Mouse (Mus musculus): Measurements from ENCODE around the gene Hoxa6. TPM values are rescaled to one million over a fixed set of nuclear protein-coding genes. Genes with fewer than 3 reads are reported as not detected.

Hoxa6 gene
- polyA plus RNA-seq, 1 experiment from 2014 or later = 9.4 TPM

DNA sequence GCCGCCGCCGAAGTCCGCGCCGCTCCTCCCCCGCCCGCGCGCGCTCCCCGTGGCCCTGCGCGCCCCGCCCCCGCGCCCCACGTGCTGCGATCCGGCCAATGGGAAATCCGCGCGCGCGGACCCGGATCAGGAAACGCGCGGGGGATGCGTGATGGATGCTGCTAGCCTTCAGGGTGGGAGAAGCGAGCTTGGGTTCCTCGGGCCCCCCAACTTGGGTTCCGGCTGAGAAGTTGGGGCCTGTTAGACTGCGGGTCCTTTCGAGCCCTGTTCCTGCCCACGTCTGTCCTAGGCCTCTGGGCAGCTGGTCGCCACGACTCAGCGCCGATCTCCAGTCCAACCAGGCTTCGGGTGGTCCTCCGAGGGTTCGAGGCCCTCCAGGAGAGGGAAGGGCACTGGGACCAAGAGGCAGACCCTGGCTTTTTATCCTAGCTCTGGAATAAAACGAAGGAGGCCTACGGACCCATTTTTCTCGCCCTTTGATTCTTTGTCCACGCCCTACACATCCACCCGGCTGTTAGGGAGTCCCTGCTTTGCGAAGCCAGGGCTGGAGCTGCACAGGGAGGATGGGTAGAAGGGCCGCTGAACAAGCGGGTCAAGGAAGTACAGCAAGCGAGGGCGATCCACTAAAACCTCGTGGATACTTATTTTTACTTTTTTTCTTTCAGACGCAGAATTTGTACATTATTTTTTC is 16.5 kb downstream of the Hoxa6 start:
- H3K4me2 ChIP-seq (ENCODE audit: low read length) = peak overlapping the region; percentile 67
- H3K27ac ChIP-seq (ENCODE audit: low read depth, low read length) = peak overlapping the region; percentile 79
- H3K27me3 ChIP-seq (replicated peaks; ENCODE audit: control insufficient read depth, insufficient read depth, low read length) = peaks cover 45% of the 10 kb centered on the region
- 2% methylated on average over 45 of the region's 55 CpGs for WGBS
- H3K4me3 ChIP-seq (ENCODE audit: low read length) = peak overlapping the region; percentile 52
- no peaks in the 10 kb centered on the region for H3K36me3 ChIP-seq (ENCODE audit: control insufficient read depth, insufficient read depth, low read length)
- H3K9ac ChIP-seq (ENCODE audit: low read depth, low read length) = peak overlapping the region; percentile 61
- no peaks in the 10 kb centered on the region; the same call in none of the 2 replicates for H3K4me1 ChIP-seq (ENCODE audit: control insufficient read depth, insufficient read depth, low read depth, low read length)
- peak; percentile 74 for ATAC-seq
- no peaks in the 10 kb centered on the region for H3K9me3 ChIP-seq (ENCODE audit: control insufficient read depth, low read length)

DNA sequence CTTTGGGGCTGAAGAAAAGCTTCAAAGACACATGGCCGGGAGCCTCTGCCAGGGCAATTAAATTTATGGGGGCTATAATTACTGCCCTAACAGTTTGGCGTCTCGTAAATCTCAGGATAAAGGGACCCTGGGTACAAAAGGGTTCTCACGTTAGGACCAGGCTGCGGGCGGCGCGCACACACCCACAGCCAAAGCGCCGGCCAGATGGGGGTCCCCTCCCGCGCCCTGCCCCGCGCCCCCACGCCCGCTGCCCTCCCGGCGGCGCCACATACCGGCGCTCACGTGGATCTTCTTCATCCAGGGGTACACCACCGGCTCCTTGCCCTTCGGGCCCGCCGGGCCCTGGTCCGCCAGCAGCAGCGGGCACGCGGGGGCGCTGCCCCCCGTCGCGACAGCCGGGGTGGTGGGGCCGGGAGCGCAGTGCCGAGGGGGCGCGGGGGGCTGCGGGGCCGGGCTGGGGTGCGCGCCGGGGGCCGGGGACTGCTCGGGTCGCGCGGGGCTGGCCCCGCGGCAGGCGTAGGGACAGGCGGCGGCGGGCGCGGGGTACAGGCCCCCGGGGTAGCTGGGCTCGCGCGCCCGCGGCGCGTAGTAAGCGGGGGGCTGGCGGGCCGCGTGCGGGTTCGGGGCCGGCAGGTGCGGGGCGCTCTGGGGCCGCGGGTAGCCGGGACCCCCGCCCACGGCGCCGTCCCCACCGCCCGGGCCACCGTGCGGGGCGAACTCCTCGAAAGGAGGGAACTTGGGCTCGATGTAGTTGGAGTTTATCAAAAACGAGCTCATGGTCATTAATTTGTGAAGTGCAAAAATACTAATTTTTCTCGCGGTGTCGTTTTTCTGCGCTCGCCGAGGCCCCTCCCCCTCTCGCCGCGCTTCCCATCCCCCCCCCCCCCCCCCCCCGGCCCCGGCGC is 17.4 kb downstream of the Hoxa6 start, which contains the start of gene Hoxa4:
Gene Hoxa4, minus strand, starts transcription at position 848 of the 905 bp plus-strand sequence.
- Histone ChIP-seq H3K9me3 (ENCODE audit: control insufficient read depth, low read length) (no peaks in the 10 kb centered on the region), H3K27me3 (replicated peaks; ENCODE audit: control insufficient read depth, insufficient read depth, low read length) (peaks cover 45% of the 10 kb centered on the region), H3K4me1 (ENCODE audit: control insufficient read depth, insufficient read depth, low read depth, low read length) (no peaks in the 10 kb centered on the region; the same call in 1 of the 2 replicates), H3K4me2 (ENCODE audit: low read length) (peak within 1 kb of the TSS; percentile 67), H3K36me3 (ENCODE audit: control insufficient read depth, insufficient read depth, low read length) (no peaks in the 10 kb centered on the region), H3K27ac (ENCODE audit: low read depth, low read length) (peak within 1 kb of the TSS; percentile 92), H3K9ac (ENCODE audit: low read depth, low read length) (peak within 1 kb of the TSS; percentile 72), H3K4me3 (ENCODE audit: low read length) (peak within 1 kb of the TSS; percentile 52)
- under 1% methylated on average over 70 of the region's 102 CpGs for WGBS
- ATAC-seq = peak; percentile 49; the same call in 1 of the 2 replicates

DNA sequence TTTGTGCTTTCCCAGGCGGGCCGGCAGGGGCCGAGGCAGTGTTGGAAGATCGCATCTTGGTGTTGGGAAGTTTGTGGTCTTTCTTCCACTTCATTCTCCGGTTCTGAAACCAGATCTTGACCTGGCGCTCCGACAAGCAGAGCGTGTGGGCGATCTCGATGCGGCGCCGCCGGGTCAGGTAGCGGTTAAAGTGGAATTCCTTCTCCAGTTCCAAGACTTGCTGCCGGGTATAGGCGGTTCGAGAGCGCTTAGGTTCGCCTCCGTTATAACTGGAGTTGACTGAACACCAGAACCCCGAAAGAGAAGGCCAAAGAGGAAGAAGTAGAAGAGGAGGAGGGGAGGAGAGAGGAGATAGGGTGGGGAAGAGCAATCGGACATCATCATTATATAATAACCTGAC is 18.1 kb downstream of the Hoxa6 start:
- Histone ChIP-seq H3K4me2 (ENCODE audit: low read length) (peak overlapping the region; percentile 67), H3K27ac (ENCODE audit: low read depth, low read length) (peak overlapping the region; percentile 92), H3K9me3 (ENCODE audit: control insufficient read depth, low read length) (no peaks in the 10 kb centered on the region), H3K9ac (ENCODE audit: low read depth, low read length) (peak overlapping the region; percentile 72), H3K4me3 (ENCODE audit: low read length) (peak overlapping the region; percentile 52), H3K36me3 (ENCODE audit: control insufficient read depth, insufficient read depth, low read length) (no peaks in the 10 kb centered on the region), H3K27me3 (replicated peaks; ENCODE audit: control insufficient read depth, insufficient read depth, low read length) (peaks cover 47% of the 10 kb centered on the region), H3K4me1 (ENCODE audit: control insufficient read depth, insufficient read depth, low read depth, low read length) (no peaks in the 10 kb centered on the region; the same call in none of the 2 replicates)
- ATAC-seq = no peak
- 3% methylated on average over 23 of the region's 23 CpGs for WGBS

DNA sequence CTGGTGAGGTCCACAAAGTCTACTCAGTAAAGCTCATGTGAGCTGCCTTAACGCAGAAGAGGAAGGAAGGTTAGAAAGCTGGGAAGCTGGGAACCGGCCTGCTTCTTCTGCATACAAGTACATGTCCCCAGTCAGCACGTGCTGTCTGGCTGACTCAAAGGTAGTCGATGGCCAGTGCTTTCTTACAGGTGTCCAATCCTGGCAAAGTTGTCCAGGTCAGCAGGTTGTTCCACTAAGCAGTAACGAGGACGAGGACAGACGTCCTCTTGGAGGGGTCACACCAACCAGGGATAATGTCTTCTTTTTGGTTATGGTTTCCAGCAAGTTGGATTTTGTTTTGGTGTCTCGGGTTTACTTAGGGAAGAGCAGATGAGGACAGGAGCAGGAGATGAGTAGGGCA is 18.6 kb downstream of the Hoxa6 start:
- Histone ChIP-seq H3K27me3 (replicated peaks; ENCODE audit: control insufficient read depth, insufficient read depth, low read length) (peaks cover 45% of the 10 kb centered on the region), H3K4me1 (ENCODE audit: control insufficient read depth, insufficient read depth, low read depth, low read length) (no peaks in the 10 kb centered on the region; the same call in none of the 2 replicates), H3K4me3 (ENCODE audit: low read length) (peak overlapping the region; percentile 52), H3K9ac (ENCODE audit: low read depth, low read length) (peak overlapping the region; percentile 13; the same call in 1 of the 2 replicates), H3K27ac (ENCODE audit: low read depth, low read length) (peak overlapping the region; percentile 92), H3K36me3 (ENCODE audit: control insufficient read depth, insufficient read depth, low read length) (no peaks in the 10 kb centered on the region), H3K4me2 (ENCODE audit: low read length) (peak overlapping the region; percentile 67), H3K9me3 (ENCODE audit: control insufficient read depth, low read length) (no peaks in the 10 kb centered on the region)
- no peak for ATAC-seq
- 14% methylated on average over 8 of the region's 8 CpGs for WGBS

DNA sequence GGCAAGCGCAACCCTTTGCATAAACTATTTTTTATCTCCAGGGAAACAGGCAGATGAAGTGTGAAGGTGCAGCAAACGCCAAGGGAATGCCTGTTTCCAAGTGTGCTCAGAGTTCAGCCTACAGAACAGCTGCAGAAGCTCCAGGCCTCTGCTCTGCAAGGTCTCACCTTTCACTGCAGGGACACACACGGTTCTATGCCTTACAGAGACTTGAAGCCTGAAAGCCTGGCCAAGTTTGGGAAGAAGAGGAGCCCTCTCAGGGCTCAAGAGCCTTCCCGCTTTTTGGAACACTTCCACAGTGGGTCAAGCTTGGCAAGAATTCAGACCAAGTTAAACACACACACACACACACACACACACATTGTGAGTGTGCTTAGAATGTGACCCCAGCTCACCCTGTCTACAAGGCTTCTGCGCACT is 19.3 kb downstream of the Hoxa6 start:
- WGBS = 11% methylated on average over 5 of the region's 5 CpGs
- Histone ChIP-seq H3K9ac (ENCODE audit: low read depth, low read length) (peak overlapping the region; percentile 2), H3K9me3 (ENCODE audit: control insufficient read depth, low read length) (no peaks in the 10 kb centered on the region), H3K4me2 (ENCODE audit: low read length) (peak overlapping the region; percentile 67), H3K4me1 (ENCODE audit: control insufficient read depth, insufficient read depth, low read depth, low read length) (no peaks in the 10 kb centered on the region; the same call in none of the 2 replicates), H3K36me3 (ENCODE audit: control insufficient read depth, insufficient read depth, low read length) (no peaks in the 10 kb centered on the region), H3K4me3 (ENCODE audit: low read length) (peak overlapping the region; percentile 18), H3K27ac (ENCODE audit: low read depth, low read length) (peak overlapping the region; percentile 63), H3K27me3 (replicated peaks; ENCODE audit: control insufficient read depth, insufficient read depth, low read length) (peaks cover 41% of the 10 kb centered on the region)
- no peak for ATAC-seq

DNA sequence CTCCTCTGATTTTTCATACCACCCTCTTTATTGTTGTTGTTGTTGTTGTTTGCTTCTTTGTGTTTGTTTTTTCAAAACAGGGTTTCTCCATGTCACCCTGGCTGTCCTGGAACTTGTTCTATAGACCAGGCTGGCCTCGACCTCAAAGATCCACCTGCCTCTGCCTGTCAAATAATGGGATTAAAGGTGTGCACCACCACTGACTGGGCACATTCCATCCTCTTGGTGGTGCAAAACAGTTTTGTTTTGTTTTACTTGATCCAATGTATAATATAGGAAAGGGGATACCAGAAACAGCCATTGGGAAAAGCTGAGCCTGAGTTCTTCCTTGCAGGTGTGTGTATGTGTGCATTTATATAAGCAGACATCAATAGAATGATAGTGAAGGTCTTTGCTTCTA is 22.0 kb downstream of the Hoxa6 start:
- Histone ChIP-seq H3K36me3 (ENCODE audit: control insufficient read depth, insufficient read depth, low read length) (no peaks in the 10 kb centered on the region), H3K4me1 (ENCODE audit: control insufficient read depth, insufficient read depth, low read depth, low read length) (no peaks in the 10 kb centered on the region; the same call in none of the 2 replicates), H3K9ac (ENCODE audit: low read depth, low read length) (no peak overlapping the region), H3K27ac (ENCODE audit: low read depth, low read length) (no peak overlapping the region), H3K27me3 (replicated peaks; ENCODE audit: control insufficient read depth, insufficient read depth, low read length) (peaks cover 44% of the 10 kb centered on the region), H3K4me3 (ENCODE audit: low read length) (no peak overlapping the region), H3K4me2 (ENCODE audit: low read length) (no peak overlapping the region), H3K9me3 (ENCODE audit: control insufficient read depth, low read length) (no peaks in the 10 kb centered on the region)
- no peak for ATAC-seq
- WGBS = 18% methylated on average over 1 of the region's 1 CpGs

DNA sequence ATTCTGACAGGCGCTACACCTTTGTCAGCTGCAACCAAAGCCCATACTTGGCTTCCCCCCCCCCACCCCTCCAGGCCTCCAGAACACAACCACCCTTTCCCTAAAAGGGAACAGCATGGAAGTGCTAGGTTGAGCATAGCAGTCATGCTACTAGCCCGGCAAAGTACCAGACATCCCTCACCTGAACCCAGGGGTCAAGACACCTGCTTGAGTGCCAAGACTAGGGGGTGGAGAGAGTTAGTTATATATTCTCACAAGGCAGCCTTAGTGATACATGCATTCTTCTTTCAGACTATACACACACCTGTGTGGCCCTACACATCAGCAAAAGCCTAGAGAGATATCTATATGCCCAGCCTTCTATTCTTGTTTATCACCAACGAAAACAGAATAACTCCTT is 22.7 kb downstream of the Hoxa6 start:
- peaks cover 45% of the 10 kb centered on the region for H3K27me3 ChIP-seq (replicated peaks; ENCODE audit: control insufficient read depth, insufficient read depth, low read length)
- H3K9ac ChIP-seq (ENCODE audit: low read depth, low read length) = no peak overlapping the region; the same call in 1 of the 2 replicates
- peak overlapping the region; percentile 59 for H3K27ac ChIP-seq (ENCODE audit: low read depth, low read length)
- H3K36me3 ChIP-seq (ENCODE audit: control insufficient read depth, insufficient read depth, low read length) = no peaks in the 10 kb centered on the region
- no peaks in the 10 kb centered on the region; the same call in 1 of the 2 replicates for H3K4me1 ChIP-seq (ENCODE audit: control insufficient read depth, insufficient read depth, low read depth, low read length)
- WGBS = 16% methylated on average over 3 of the region's 3 CpGs
- H3K4me3 ChIP-seq (ENCODE audit: low read length) = no peak overlapping the region
- H3K9me3 ChIP-seq (ENCODE audit: control insufficient read depth, low read length) = no peaks in the 10 kb centered on the region
- ATAC-seq = no peak
- H3K4me2 ChIP-seq (ENCODE audit: low read length) = peak overlapping the region; percentile 38; the same call in 1 of the 2 replicates

DNA sequence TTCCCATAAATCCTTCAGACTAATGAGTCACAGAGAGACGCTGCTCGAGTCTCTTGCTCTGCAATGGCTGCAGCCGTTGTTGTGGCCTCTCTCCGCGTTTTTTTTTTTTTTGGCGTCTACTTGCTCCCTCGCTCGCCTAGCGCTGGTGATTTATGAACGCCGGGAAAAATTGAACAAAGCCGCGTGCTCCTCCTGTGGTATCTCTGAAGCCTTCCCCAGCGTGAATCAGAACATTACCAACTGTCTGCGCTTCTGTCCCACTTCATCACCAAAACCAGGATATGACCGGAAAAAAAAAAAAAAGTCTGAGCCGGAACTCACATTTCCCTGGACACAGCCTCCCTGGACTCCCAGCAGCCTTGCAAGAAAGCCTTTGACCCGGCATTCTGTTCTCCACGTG is 23.3 kb downstream of the Hoxa6 start:
- Histone ChIP-seq H3K9ac (ENCODE audit: low read depth, low read length) (peak overlapping the region; percentile 8), H3K27ac (ENCODE audit: low read depth, low read length) (peak overlapping the region; percentile 59), H3K27me3 (replicated peaks; ENCODE audit: control insufficient read depth, insufficient read depth, low read length) (peaks cover 45% of the 10 kb centered on the region), H3K9me3 (ENCODE audit: control insufficient read depth, low read length) (no peaks in the 10 kb centered on the region), H3K4me3 (ENCODE audit: low read length) (peak overlapping the region; percentile 17), H3K36me3 (ENCODE audit: control insufficient read depth, insufficient read depth, low read length) (no peaks in the 10 kb centered on the region), H3K4me2 (ENCODE audit: low read length) (peak overlapping the region; percentile 38), H3K4me1 (ENCODE audit: control insufficient read depth, insufficient read depth, low read depth, low read length) (no peaks in the 10 kb centered on the region; the same call in 1 of the 2 replicates)
- ATAC-seq = no peak
- WGBS = 3% methylated on average over 19 of the region's 19 CpGs

Data from hindbrain, embryonic 16.5 days (tissue).